Mouse (Mus musculus): ENCODE measurements around the gene Prl2a1.
"Not testable (repeated sequence)": the region's sequence is repeated elsewhere in the genome, so short reads cannot be mapped to it uniquely, and the experiment has no call there.

Gene Prl2a1

GRCm38 (mm10) chr13:27801354-27801753 is at the start of gene Prl2a1:
TSS of gene Prl2a1 (plus strand) at chr13:27801654.
- no peak for DNase-seq (ENCODE audit: low spot score in 2 of 2)

DNA sequence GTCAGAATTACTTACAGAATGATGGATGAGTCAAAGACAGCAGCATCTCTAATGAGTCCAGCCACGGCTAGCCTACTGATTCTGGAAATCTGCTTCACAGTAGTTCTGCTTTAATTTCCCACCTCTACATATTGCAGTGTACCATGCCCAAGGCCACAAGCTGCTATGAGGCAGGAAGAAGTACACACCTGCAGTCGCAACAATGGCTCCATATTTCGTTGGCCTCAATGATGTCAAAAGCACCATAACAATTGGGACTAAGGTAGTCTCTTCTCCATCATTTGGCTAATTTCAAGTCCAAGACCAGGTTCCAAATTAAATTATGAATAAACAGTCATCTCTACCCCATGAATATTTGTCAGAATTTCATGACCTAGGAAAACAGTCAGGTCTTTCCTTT is 20.8 kb upstream of the Prl2a1 start, which contains the start of gene Prl7c1:
TSS of gene Prl7c1 (minus strand) at position 101 of the 400 bp plus-strand sequence.
- DNase-seq (ENCODE audit: low spot score in 2 of 2): not testable (repeated sequence)

DNA sequence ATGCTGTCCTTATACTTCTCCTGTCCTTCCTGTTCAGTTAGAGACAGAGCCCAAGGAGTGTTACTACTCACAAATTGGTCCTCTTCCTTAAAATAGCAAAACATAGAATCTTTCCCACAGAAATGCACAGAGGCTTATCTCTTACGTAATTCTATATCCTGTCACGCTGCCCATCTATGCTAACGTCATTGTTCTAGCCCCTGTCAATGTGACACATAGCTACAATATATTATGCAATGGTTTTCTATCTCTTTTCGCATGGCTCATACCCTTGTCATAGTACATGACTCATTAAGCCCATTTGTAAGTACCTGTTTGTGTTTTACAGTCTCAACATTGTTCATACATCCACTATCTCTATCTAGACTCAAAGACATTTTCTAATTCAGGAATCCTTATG is 2.2 kb upstream of the Prl2a1 start:
- no peak for DNase-seq (ENCODE audit: low spot score in 2 of 2)

- DNase-seq (ENCODE audit: low spot score in 2 of 2): no peak
Measured at GRCm38 (mm10) chr13:27802765-27803164, 1.3 kb downstream of the Prl2a1 start.

DNA sequence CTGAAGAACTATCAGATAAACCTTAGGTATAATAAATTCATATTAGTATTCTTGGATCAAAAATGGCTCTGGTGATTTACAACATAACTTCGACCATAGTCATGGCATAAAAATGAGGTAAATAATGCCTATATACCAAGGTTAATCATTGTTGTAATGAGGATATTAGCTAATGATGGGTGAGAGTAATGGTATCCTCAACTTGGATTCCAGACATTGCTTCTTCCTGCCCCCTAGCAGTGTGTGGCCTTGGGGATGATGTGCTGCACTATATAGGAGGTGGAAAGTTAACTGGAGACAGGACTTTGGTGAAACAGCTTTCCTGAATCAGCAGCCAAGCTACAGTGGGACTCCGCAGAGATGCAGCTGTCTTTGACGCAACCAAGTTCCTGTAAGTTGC is 47.6 kb downstream of the Prl2a1 start, which contains the start of gene Prl2c1:
TSS of gene Prl2c1 (plus strand) at position 301 of the 400 bp plus-strand sequence.
- no peak for DNase-seq (ENCODE audit: low spot score in 2 of 2)

Measured in urinary bladder, postnatal 36 days (tissue).